Mouse (Mus musculus) neutrophil, adult 5-6 weeks (primary cell): ENCODE results near the gene Fam135a. TPM values are rescaled to one million over a fixed set of nuclear protein-coding genes. Genes with fewer than 3 reads are reported as not detected.

Experiments
- ATAC-seq: fragments of 151-379, 151-347 bp; 2 replicates; pipeline ENCODE4 v1.8.0; 2017; ENCODE audit warnings: mild to moderate bottlenecking, moderate TSS enrichment; ENCODE audit not compliant: insufficient number of reproducible peaks, poor library complexity, low FRiP score, severe bottlenecking; ENCODE audit errors: extremely low read depth
- total RNA-seq: library from RNA; stranded (forward); fragments of 200-1000 nt; gene quantifications from 2 replicates; pipeline ENCODE4 v1.2.3, GENCODE M21; 2017

The Fam135a gene
- total RNA-seq, 1 experiment from 2014 or later, result 0.81 TPM

DNA sequence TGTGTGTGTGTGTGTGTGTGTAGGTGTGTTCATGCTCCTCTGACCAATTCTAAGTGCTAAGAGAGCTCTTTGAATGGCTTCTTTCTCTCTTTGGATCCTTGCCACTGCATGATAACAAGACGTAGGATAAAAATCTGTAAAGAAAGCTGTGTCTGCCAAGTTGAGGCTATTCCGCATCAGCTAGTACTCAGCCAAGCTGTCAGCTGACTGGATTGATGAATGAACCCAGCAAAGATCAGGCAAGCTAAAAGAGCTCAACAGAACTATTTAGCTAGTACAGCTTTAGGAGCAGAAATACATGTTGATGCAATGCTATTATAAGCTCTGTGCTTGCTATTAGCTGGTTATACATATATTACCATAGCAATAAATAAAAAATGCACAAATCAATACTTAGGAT, 25.7 kb downstream of the Fam135a start:
- no peak for ATAC-seq

DNA sequence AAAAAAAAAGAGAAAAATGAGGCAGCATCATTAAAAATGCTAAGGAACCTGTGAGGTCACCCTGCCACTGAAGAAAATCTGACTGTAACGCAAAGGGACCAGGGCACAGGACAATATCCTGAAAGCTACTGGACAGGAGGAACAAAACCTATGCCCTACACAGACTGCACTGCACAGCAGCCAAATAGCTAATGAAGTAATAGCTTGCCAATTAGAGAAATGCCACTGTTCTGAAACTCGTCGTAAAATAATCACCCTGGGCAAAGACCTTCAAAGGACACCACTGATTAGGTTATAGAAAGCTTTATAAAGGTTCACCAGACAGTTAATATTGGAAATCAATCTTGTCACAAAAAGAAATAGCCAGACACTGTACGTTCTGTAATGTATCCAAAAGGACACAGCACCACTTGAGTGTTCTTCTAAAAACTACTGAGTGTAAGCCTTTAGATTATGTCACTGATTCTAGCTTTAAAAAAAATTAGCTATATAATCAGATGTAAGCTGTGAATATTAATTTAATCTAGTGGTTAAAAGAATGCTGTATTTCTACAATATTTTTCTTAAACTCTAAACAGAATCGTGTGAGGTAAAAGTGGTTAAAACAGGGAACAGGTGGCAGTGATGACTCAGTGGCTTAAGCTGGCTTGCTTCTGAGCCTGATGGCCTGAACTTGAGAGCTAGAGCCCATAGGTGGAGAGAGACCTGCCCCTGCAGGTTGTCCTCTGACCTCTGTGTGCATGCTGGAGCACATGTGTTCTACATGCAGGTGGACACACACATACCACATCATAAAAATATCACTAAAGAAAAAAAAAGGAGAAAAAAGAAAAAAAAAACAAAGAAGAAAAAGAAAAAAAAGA, 26.5 kb downstream of the Fam135a start:
- ATAC-seq, result no peak

DNA sequence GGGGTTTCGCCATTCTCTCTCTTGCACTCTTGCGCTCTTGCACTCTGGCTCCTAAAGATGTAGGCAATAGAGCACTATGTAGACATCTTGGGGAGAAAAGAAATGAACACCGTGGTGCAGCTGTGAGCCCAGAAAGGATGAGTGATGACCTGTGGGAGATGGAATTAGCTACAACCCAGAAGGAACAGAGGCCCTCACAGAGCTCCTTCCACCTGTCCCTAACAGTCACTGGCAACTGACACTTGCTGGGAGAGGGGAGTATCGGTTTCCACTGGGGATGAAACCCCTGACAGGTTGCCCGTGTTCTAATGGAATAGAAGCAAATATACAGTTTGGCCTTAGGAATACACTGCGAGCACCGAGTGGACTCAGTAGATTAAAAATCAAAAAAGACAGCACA, 31.3 kb downstream of the Fam135a start:
- ATAC-seq, result no peak

DNA sequence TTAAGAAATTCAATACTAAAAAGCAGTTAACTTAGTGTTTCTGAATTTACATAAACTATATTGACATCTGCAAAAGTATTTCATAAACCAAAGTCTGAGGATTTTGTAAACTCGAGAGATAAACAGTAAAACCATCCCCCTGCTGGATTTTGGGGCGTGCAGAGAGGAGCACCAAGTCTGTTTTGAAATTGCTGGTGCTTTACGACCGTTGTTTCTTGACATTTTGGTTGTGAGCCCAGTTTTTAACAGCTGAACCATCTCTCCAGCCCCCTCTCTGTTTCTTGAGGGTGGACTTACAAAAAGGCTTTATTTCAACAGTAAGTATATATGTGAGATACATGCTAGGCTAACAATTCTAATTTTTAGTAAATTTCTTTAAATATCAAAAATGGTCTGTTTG, 33.4 kb downstream of the Fam135a start:
- no peak for ATAC-seq

DNA sequence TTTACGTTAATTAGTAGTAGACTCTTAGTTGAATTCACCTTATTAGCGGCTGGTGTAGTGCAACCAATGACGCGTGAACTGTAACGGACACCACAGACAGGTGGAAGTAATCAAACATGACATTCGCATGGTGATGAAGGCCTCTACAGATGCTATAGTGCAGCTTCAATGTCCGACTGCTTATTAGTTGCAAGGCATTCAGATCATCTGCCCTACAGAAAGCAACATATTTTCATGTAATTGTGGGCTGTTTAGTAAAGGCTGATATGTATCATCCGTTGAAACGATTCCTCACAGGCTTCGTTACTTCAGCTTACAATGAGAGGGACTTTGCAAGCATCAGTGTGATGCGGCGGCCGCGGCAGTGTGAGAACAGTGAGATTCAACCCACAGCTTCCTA, 44.4 kb downstream of the Fam135a start:
- no peak for ATAC-seq

DNA sequence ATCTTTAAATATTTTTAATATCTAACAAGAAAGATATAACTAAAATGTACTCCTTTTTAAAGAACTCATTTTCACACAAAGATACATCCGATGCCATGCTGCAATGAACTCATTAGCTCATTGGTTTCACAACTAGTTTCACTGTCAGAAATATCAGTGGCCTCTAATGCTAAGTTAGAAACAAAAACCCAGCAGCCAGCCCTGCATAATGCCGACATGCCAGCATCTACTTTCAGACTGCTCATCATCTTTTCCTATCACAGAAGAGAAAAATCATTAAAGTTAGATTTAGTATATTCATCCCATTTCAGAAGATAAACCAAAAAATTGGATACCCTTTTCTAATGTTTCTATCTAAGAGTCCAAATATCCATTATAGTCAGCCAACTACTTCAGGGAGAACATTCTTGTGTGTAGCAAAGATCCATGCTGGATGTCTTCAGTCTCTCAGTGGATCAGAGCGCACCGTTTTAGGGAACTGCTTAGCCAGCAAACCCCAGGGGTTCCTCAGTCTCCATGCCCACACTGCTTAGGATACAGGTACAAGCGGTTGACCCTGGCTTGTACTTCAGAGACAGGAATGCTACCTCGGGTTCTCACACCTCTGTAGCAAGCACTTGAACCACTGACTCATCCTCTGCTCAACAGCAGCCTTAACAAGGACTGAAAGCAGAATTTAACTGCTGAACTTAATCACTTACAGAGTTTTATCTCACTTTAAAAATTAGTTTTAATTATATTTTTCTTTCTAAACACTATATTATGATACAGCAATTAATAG, 53.2 kb downstream of the Fam135a start:
- no peak for ATAC-seq

DNA sequence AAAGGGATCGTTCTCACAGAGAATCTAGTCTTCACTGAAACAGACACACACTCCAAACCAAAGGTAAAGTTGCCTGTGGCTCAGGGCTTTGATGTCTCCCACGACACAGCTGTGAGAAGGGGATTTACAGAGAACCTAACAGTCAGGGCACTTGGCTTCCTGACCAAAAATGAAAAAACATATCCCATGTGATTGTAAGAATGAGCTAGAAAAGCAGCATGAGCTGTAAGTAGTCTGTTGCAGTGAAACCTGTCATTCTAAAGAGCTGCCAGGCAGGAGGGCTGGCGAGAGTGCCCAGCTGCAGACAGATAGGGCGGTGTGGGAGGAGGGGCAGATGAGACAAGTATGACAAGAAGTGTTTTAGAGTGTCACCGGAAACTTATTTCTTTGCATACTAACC, 54.5 kb downstream of the Fam135a start:
- ATAC-seq, result no peak

DNA sequence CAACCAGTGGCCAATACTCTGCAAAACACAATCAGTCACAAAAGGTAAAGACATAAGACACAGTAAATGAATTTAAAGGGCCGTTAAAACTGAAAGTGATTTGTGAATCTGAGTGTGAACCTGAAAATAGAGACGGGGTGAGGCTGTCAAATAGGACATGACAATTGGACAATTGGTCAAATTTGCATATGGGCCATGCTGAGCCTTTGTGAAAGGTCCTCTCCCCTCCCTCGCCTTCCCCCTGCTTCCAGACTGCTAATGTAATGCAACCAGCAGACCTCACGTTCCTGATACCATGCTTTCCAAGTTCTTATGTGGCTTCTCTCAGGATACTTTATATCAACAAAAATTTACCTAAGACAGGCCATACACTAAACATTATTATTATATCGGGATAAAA, 57.1 kb downstream of the Fam135a start:
- no peak for ATAC-seq

DNA sequence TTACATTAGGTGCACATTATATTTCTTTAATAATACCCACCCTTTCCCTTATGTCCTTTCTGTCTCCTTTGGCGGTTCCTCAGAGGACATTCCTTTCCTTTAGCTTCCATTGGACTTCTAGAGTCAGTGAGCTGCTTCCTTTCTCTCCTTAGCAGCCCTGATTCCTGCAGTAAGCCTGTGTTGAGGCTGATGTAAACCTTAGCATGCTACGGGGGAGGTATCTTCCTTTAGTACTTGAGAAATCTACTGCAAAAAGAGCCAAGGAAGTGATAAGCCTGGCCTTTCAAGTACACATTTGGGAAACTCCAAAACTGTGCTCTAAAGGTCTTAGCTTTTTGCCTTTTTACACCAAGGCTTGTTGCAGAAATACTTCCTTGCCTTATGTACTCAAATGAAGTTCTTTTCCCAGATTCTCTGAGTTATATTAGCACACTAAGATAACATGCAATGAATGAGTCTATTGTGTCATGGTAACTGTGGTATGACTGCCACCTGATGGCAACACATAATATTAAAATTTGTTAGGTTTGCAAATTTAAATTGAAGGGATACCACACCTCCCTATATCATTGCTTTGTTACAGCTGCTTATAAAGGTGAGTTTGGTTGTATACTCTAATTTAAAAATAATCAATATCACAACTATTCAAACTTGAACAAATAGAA, 66.2 kb downstream of the Fam135a start:
- no peak for ATAC-seq

DNA sequence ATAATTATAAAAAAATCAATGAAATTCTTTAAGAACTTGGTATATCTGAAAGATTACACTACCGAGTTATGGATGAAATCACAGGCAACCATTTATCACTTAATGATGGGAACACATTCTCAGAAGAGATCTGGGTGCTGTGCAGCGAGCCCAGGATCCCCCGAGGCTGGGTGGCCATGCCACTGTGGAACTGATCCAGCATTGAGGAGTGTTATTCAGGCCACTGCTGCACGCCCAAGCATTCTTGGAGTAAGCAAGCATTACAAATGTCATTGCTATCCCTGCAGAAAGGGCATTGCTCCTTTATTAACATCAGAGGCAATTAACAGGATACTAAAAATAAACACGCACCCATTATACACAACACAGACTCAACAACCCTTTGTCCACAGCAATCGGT, 89.3 kb downstream of the Fam135a start:
- no peak for ATAC-seq

DNA sequence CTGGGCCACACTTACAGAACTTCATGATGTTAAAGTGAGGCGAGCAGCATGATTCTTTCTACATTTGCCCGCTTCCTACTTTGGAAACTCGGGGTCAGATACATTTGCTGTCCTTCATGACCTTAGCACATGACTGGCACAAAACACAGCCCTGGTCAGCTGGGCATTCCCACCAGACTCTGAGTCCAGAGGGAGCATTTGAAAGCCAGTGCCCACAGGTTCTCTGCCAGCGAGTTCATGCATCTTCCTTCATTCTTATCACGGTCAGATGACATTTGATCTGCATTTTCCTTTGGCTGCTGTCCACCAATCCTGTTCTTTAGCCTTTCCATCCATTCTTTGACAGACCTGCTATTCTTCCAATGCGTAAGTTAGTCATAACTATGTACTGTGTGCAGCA, 90.1 kb downstream of the Fam135a start:
- no peak for ATAC-seq

DNA sequence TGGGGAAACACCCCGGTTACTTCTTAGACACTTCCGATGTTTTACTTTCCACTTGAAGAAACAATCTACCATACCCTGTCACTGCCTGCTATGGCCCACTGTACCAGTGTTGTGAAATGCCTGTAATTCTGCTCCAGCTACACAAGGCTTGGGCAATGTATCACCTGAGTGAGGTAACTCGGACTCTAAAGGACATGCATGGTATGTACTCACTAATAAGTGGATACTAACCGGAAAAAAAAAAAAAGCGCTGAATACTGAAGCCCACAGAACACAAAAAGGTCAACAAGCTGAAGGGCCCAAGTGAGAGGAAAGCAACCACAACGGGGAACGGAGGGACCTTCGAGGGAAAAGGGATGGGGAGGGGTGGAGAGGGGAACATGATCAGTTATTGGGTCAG, 92.5 kb downstream of the Fam135a start:
- ATAC-seq, result no peak

DNA sequence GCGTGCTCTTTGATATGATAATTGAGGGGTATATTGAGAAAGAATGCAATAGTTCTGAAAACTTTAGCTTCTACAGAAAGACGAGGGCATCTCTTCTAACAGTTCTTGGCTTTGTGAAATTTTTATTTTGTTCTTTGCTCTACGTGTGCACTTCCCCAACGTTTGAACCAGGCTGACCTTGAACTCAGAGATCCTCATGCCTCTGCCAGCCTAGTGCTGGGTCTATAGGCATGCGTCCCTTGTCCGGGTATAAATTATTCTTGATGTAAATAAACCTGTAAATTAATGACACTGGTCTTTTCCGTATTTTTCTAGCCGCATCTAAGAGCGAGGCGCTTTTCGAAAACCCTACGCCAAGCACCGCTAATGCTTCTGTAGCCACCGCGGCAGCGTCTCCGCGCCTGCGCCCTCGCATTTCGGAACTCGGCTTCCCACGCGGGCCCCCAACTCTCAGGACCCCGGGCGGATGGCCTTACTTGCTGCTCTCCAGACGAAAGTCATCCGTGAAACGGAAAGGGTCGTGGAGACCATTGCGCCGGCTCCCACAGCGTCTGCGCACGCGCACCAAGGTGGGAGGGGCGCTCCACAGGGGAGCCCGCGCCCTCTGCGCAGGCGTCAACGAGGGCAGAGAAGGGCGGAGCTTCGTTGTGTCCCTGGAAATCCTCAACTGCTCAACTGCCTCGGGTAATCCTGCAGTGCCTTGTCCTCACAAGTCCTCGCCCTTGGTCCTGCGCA, 94.9 kb downstream of the Fam135a start, which contains the start of gene Sdhaf4:
Gene Sdhaf4 (minus strand): TSS at position 587 of the 735 bp plus-strand sequence.
- peak; percentile 72 for ATAC-seq

DNA sequence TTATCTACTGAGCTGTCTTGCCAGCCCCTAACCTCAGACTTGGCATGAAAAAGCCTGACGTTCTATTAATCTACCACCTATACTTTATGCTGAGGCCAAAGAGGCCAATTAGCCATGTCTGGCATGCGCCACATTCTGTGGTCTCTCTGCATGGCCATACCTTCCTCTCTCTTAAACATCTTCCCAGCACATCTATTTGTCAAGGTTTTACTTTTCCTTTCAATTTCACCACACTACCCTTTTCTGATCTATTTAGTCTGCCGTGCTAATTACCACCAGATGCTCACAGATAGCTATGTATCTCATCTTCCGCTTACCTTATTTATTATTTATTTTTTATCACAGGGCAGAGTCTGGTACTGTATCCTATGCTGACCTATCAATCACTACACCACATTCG, 100.8 kb downstream of the Fam135a start:
- ATAC-seq, result no peak

DNA sequence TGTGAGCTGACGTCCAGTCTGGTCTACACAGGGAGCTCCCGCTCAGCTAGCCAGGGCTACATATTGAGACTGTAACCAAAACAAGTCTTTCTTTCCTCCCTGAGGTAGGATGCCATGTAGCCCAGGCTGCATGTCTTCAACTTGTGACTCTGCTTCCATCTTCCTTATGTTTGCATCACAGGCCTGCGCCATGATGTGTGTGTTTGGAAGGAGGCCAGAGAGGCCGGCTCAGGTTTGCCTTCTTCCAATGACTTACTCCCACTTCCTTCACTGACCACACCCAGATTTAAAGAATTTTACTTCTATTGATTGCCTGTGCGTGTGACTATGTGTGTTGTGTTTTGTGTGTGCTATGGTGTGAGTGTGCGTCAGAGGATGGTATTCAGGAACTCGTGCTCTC, 101.3 kb downstream of the Fam135a start:
- no peak for ATAC-seq

DNA sequence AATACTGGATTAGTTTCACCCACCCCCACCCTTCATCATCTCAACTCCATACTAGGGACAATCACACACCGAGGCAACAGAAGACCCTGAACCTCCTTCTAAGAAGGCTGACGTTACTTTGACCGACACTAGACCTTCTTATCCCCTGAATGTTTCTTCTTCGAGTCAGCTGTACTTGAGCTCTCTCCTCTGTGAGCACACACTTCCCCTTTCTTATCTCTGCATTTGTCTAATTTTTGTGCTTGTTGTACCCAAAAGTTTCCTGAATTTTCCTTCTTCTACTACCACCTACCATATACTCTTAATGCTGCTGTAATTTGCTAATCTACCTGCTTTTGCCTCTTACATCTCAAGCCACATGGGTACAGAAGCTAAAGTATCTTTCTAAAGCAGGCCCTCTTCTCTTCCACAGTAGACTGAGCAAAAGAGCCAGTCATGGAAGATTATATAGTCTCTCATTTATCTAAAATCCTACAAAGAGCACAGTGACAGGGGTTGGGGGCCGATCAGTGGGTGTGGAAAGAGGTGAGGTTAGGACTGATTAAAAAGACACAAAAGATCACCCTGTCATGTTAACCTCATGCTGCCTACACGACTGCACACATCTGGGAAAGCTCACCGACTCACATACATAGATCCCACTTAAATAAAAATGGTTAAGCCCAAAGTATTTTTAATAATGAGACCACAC, 101.9 kb downstream of the Fam135a start:
- no peak for ATAC-seq

DNA sequence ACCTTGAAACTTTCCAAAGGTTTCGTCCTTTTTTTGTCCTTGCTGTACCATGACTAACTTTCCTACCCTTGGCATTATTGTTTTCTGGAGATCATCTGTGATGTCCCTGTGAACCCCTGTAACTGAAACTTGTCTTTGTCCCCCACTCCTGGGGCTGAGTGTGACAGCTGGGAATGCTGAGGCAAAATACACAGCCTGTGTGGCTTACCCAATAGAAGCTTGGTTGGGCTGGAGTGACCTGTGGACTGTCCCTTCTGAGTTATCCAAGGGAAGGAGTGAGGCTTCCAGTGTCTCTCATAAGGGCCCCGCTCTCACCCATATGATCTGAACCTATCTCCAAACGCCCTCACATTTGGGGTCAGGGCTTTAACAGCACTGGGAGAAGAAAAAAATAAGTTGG, 102.6 kb downstream of the Fam135a start:
- ATAC-seq, result no peak

DNA sequence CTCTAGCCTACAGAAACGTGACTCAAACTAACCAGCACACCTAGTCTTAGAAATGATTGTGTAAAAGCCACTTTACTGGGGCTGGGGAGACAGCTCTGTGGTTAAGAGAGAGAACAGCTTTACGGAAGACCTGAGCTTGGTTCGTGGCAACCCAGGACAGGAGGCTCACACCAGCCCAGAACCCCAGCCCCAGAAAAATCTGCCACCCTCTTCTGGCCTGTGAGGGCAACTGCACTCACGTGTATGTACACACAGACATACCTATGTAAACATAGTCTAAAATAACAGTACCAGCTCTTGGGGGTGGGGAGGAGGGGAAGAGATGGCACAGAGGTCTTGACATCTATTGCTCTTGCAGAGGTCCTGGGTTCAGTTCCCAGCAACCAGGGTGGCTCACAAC, 104.7 kb downstream of the Fam135a start:
- ATAC-seq, result no peak

DNA sequence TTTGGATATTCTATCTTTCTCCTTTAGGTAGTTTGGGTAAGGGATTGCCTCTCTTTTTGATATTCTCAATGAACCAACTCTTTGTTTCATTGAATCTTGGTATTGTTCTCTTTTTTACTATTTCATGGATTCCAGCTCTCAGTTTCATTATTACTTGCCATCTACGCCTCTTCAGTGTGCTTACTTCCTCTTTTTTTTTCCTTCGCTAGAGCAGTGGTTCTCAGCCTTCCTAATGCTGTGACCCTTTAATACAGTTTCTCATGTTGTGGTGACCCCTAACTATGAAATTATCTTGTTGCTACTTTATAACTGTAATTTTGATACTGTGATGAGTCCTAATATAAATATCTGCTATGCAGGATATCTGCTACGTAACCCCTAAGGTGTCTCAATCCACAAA, 117.0 kb downstream of the Fam135a start:
- peak; percentile 90 for ATAC-seq
